Mouse (Mus musculus) neural tube, embryonic 15.5 days (tissue): ENCODE measurements around the gene Tulp4. TPM values are rescaled to one million over a fixed set of nuclear protein-coding genes. Genes with fewer than 3 reads are reported as not detected.

Source experiments
- ATAC-seq: fragments of 200-750 bp; cut with Nextera tagmentation; 2 replicates; pipeline ENCODE4 v1.8.0; 2017; ENCODE audit warnings: mild to moderate bottlenecking, moderate TSS enrichment, moderate library complexity; ENCODE audit not compliant: low FRiP score
- H3K27ac ChIP-seq: fragments of 300-500 bp; sonication (generic); replicated peaks from 2 replicates; pipeline ENCODE4 v1.5.1; 2015; ENCODE audit warnings: mild to moderate bottlenecking, inconsistent platforms
- H3K27me3 ChIP-seq: fragments of 300-500 bp; sonication (generic); replicated peaks from 2 replicates; pipeline ENCODE4 v1.6.1; 2015; ENCODE audit warnings: inconsistent platforms
- H3K36me3 ChIP-seq: fragments of 300-500 bp; sonication (generic); 2 replicates; pipeline ENCODE4 v1.6.1; 2015; ENCODE audit warnings: inconsistent platforms
- H3K4me1 ChIP-seq: fragments of 300-500 bp; sonication (generic); 2 replicates; pipeline ENCODE4 v1.6.1; 2015; ENCODE audit warnings: inconsistent platforms
- H3K4me2 ChIP-seq: fragments of 300-500 bp; sonication (generic); 2 replicates; pipeline ENCODE4 v1.6.1; 2015; ENCODE audit warnings: inconsistent platforms, mild to moderate bottlenecking, moderate library complexity
- H3K4me3 ChIP-seq: fragments of 300-500 bp; sonication (generic); replicated peaks from 2 replicates; pipeline ENCODE4 v1.5.1; 2015; ENCODE audit warnings: mild to moderate bottlenecking, inconsistent platforms
- H3K9ac ChIP-seq: fragments of 300-500 bp; sonication (generic); replicated peaks from 2 replicates; pipeline ENCODE4 v1.6.1; 2015; ENCODE audit warnings: mild to moderate bottlenecking, inconsistent platforms
- H3K9me3 ChIP-seq: fragments of 300-500 bp; sonication (generic); replicated peaks from 2 replicates; pipeline ENCODE4 v1.6.1; 2016; ENCODE audit warnings: inconsistent platforms
- WGBS: fragments of 180-500 bp; shearing (Covaris S2); methylation state at CpG from one replicate; pipeline ENCODE4 v1.1.7; 2015; ENCODE audit warnings: mixed read lengths; 5-methylcytosine and 5-hydroxymethylcytosine counted together
- polyA plus RNA-seq: library from polyadenylated mRNA; unstranded; fragments of >200 nt; fragmentation: Nextera tagmentation; extraction: Ambion mirVana; gene quantifications from 2 replicates; pipeline ENCODE4 v1.2.1, GENCODE M21; 2015

Gene Tulp4
- polyA plus RNA-seq, 1 experiment from 2014 or later: 122 TPM

DNA sequence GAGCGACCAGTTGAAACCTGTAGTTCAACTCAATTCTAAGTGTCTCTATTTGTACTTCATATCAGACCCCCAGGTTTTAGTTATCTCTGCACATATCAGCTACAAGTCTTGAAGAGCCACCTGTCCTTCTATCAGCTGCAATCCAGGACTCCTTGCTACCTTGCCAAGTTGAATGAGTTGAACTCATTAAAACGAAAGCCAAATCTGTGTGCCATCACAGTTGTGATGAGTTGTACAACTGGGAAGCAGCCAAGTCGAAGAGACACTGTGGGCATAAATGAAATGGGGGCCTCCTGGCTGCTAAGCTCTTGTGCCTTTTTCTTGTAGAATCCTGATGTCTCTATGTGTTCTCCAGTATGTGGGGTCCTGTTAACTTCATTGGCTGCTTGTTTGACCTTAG, 19.2 kb downstream of the Tulp4 start:
- H3K4me1 ChIP-seq: 0 out of 2 replicates have a peak, but pooled peaks cover 2% of the 10 kb centered on the region
- 92% methylated on average over 3 of the region's 3 CpGs for WGBS

GRCm38 (mm10) chr17:6128039-6128438, 21.8 kb downstream of the Tulp4 start:
- no peak for ATAC-seq
- no peaks in the 10 kb centered on the region for H3K27me3 ChIP-seq
- no peak overlapping the region for H3K4me2 ChIP-seq
- no peak overlapping the region for H3K4me3 ChIP-seq
- 64% methylated on average over 3 of the region's 3 CpGs for WGBS
- H3K4me1 ChIP-seq: 0 out of 2 replicates have a peak, but pooled peaks cover 2% of the 10 kb centered on the region
- no peak overlapping the region for H3K9ac ChIP-seq
- H3K36me3 ChIP-seq: peaks cover 21% of the 10 kb centered on the region
- H3K9me3 ChIP-seq: no peaks in the 10 kb centered on the region
- H3K27ac ChIP-seq: no peak overlapping the region

More for the DNA sequence above, 19.2 kb downstream of the Tulp4 start:
- Histone ChIP-seq H3K27me3 (no peaks in the 10 kb centered on the region), H3K4me2 (no peak overlapping the region), H3K27ac (no peak overlapping the region), H3K9me3 (no peaks in the 10 kb centered on the region), H3K36me3 (peaks cover 30% of the 10 kb centered on the region), H3K9ac (no peak overlapping the region), H3K4me3 (no peak overlapping the region)
- no peak for ATAC-seq

DNA sequence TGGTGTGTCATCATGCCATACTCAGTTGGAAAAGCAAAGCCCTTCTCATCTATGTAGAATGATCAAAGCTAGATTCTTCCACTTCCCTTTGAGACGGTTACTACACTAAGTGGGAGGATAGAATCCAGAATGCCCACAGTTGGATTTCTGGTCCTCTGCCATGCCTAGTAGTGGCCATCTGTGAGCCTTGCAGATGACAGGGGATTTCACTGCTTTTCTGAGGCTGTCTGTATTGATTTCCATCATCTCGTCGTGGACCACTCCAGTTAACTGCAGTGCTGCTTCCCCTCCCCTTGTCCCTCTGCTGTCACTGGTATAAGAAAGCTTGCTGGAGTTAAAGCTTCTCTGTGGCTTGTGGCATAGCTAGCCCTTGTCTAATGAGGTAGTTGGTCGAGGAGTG, 23.1 kb downstream of the Tulp4 start:
- Histone ChIP-seq H3K4me2 (no peak overlapping the region), H3K27me3 (no peaks in the 10 kb centered on the region), H3K4me1 (0 out of 2 replicates have a peak, but pooled peaks cover 2% of the 10 kb centered on the region), H3K9ac (no peak overlapping the region), H3K4me3 (no peak overlapping the region), H3K36me3 (peaks cover 11% of the 10 kb centered on the region), H3K27ac (no peak overlapping the region), H3K9me3 (no peaks in the 10 kb centered on the region)
- ATAC-seq: no peak
- WGBS: 72% methylated on average over 4 of the region's 4 CpGs

DNA sequence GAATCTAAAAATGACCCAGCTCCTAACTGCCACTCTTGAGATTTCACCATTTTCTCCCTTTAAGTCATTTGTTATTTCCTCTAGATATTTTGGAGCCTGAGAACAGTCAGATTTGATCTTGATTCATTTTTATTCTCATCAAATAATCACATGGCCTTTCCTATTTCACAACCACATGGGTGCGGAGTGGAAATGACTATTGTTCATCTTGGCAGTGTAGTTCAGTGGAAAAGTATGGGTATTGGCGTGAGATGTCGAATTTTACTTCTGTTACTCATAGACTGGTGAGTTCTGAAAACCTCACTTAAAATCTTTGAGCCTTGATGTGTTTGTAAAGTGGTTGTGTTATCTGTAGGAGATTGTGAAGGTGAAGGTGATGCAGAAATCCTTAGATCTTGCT, 24.8 kb downstream of the Tulp4 start:
- no peak for ATAC-seq
- Histone ChIP-seq H3K4me2 (no peak overlapping the region), H3K27me3 (no peaks in the 10 kb centered on the region), H3K4me1 (0 out of 2 replicates have a peak, but pooled peaks cover 2% of the 10 kb centered on the region), H3K27ac (no peak overlapping the region), H3K36me3 (peaks cover 3% of the 10 kb centered on the region; the same call in 1 of the 2 replicates), H3K9ac (no peak overlapping the region), H3K4me3 (no peak overlapping the region), H3K9me3 (no peaks in the 10 kb centered on the region)
- 97% methylated on average over 3 of the region's 3 CpGs for WGBS

DNA sequence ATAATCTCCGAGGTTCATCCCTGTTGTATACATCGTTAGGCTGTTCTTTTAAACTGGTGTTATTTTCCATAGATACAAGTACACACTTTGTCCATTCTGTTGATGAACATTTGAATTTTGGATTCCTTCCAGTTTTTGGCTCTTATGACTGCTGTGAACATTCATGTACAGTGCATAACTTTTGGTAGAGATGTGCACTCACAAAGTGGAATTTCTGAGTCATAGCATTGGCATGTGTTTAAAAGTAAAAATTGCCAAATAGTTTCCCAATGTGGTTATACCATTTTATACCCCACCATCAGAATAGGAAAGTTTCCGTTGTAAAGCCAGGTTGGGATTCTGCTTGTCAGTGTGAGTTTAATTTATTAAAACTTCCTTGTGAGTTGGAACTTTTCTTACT, 34.6 kb downstream of the Tulp4 start:
- ATAC-seq: no peak
- WGBS: 91% methylated on average over 3 of the region's 3 CpGs

GRCm38 (mm10) chr17:6141344-6141743, 35.1 kb downstream of the Tulp4 start:
- Histone ChIP-seq H3K9me3 (no peaks in the 10 kb centered on the region), H3K27ac (no peak overlapping the region), H3K4me1 (0 out of 2 replicates have a peak, but pooled peaks cover 7% of the 10 kb centered on the region), H3K4me3 (no peak overlapping the region), H3K4me2 (no peak overlapping the region), H3K27me3 (no peaks in the 10 kb centered on the region), H3K9ac (no peak overlapping the region), H3K36me3 (peaks cover 12% of the 10 kb centered on the region)
- 90% methylated on average over 2 of the region's 2 CpGs for WGBS
- ATAC-seq: no peak

More for the DNA sequence above, 34.6 kb downstream of the Tulp4 start:
- Histone ChIP-seq H3K4me3 (no peak overlapping the region), H3K4me2 (no peak overlapping the region), H3K9ac (no peak overlapping the region), H3K27me3 (no peaks in the 10 kb centered on the region), H3K9me3 (no peaks in the 10 kb centered on the region), H3K4me1 (0 out of 2 replicates have a peak, but pooled peaks cover 7% of the 10 kb centered on the region), H3K36me3 (peaks cover 10% of the 10 kb centered on the region), H3K27ac (no peak overlapping the region)

DNA sequence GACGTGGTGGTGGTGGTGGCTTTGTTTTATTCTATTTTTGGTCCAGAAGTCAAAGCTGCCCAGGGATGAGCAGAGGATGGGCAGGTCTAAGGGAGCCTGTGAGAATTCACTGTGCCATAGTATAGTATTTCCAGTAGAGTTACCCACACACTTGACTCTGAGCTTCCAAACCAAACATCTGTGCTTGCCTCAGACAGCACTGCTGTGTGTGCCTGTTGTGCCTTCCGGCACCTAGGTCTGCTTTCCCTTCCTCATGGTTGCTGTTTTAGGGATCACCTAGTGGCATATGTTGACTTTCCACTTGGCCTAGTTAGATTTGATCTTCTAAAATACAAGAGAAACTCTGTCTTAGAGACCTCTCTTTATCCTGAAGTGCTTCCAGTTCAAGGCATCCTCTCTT, 39.0 kb downstream of the Tulp4 start:
- Histone ChIP-seq H3K9ac (no peak overlapping the region), H3K36me3 (0 out of 2 replicates have a peak, but pooled peaks cover 7% of the 10 kb centered on the region), H3K9me3 (no peaks in the 10 kb centered on the region), H3K4me2 (no peak overlapping the region), H3K4me3 (no peak overlapping the region), H3K4me1 (0 out of 2 replicates have a peak, but pooled peaks cover 7% of the 10 kb centered on the region), H3K27me3 (no peaks in the 10 kb centered on the region), H3K27ac (no peak overlapping the region)
- WGBS: 98% methylated on average over 2 of the region's 2 CpGs
- no peak for ATAC-seq

DNA sequence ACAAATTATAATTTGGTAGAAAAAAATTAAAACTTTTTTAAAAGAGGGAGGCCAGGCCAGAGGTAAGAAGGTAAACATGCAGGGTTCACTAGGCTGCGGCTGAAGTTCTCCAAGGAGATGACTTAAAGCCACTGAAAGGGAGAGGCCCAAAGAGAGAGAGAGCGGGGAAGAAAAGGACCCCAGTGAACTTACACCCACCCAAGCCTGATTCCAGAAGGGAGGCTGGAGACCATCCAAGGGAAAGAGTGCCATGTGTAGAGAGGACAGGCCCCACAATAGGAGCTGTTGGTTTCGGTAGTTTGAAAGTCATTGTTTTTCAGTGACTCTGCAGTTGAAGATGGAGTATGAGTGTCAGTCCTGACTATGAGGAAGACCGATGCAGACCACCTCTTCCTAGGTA, 46.7 kb downstream of the Tulp4 start:
- no peak overlapping the region for H3K9ac ChIP-seq
- H3K9me3 ChIP-seq: no peaks in the 10 kb centered on the region
- no peaks in the 10 kb centered on the region for H3K36me3 ChIP-seq
- no peak overlapping the region for H3K4me3 ChIP-seq
- 88% methylated on average over 4 of the region's 4 CpGs for WGBS
- ATAC-seq: no peak; the same call in 1 of the 2 replicates
- H3K27ac ChIP-seq: no peak overlapping the region
- H3K4me1 ChIP-seq: 0 out of 2 replicates have a peak, but pooled peaks cover 8% of the 10 kb centered on the region
- H3K4me2 ChIP-seq: no peak overlapping the region
- no peaks in the 10 kb centered on the region for H3K27me3 ChIP-seq

- no peak overlapping the region for H3K4me3 ChIP-seq
- H3K9ac ChIP-seq: no peak overlapping the region
- 0 out of 2 replicates have a peak, but pooled peaks cover 8% of the 10 kb centered on the region for H3K4me1 ChIP-seq
- H3K27ac ChIP-seq: no peak overlapping the region
- H3K27me3 ChIP-seq: no peaks in the 10 kb centered on the region
- ATAC-seq: no peak
- 91% methylated on average over 4 of the region's 4 CpGs for WGBS
- no peaks in the 10 kb centered on the region for H3K9me3 ChIP-seq
- H3K4me2 ChIP-seq: no peak overlapping the region
- H3K36me3 ChIP-seq: no peaks in the 10 kb centered on the region
Observed at GRCm38 (mm10) chr17:6153581-6153980, 47.3 kb downstream of the Tulp4 start.

GRCm38 (mm10) chr17:6154366-6154765, 48.1 kb downstream of the Tulp4 start:
- no peak overlapping the region for H3K4me2 ChIP-seq
- ATAC-seq: no peak
- WGBS: 84% methylated on average over 4 of the region's 4 CpGs
- H3K4me1 ChIP-seq: 0 out of 2 replicates have a peak, but pooled peaks cover 11% of the 10 kb centered on the region
- no peak overlapping the region for H3K9ac ChIP-seq
- no peaks in the 10 kb centered on the region for H3K36me3 ChIP-seq
- no peak overlapping the region for H3K4me3 ChIP-seq
- H3K27ac ChIP-seq: no peak overlapping the region
- H3K9me3 ChIP-seq: no peaks in the 10 kb centered on the region
- H3K27me3 ChIP-seq: no peaks in the 10 kb centered on the region

- no peak overlapping the region for H3K27ac ChIP-seq
- H3K4me2 ChIP-seq: no peak overlapping the region
- no peaks in the 10 kb centered on the region for H3K9me3 ChIP-seq
- no peak for ATAC-seq
- H3K9ac ChIP-seq: no peak overlapping the region
- 88% methylated on average over 6 of the region's 6 CpGs for WGBS
- 0 out of 2 replicates have a peak, but pooled peaks cover 6% of the 10 kb centered on the region for H3K4me1 ChIP-seq
- H3K4me3 ChIP-seq: no peak overlapping the region
- H3K36me3 ChIP-seq: no peaks in the 10 kb centered on the region
- H3K27me3 ChIP-seq: no peaks in the 10 kb centered on the region
Observed at GRCm38 (mm10) chr17:6160495-6160894, 54.3 kb downstream of the Tulp4 start.

- H3K9me3 ChIP-seq: no peaks in the 10 kb centered on the region
- H3K27ac ChIP-seq: no peak overlapping the region
- 0 out of 2 replicates have a peak, but pooled peaks cover 6% of the 10 kb centered on the region for H3K4me1 ChIP-seq
- WGBS: 83% methylated on average over 9 of the region's 9 CpGs
- no peak overlapping the region for H3K4me3 ChIP-seq
- H3K27me3 ChIP-seq: no peaks in the 10 kb centered on the region
- H3K4me2 ChIP-seq: no peak overlapping the region
- no peak for ATAC-seq
- H3K9ac ChIP-seq: no peak overlapping the region
- H3K36me3 ChIP-seq: no peaks in the 10 kb centered on the region
Observed at GRCm38 (mm10) chr17:6161916-6162315, 55.7 kb downstream of the Tulp4 start.
